Mouse (Mus musculus): ENCODE results near the gene Mxi1. TPM values are rescaled to one million over a fixed set of nuclear protein-coding genes. Genes with fewer than 3 reads are reported as not detected.
A peak's percentile ranks its signal among the peaks of the same experiment; 100 is the strongest.

Mxi1 gene
- polyA plus RNA-seq, 1 experiment, result 41.7 TPM

GRCm38 (mm10) chr19:53303382-53303781, 6.9 kb upstream of the Mxi1 start:
- no peak for DNase-seq
- H3K27me3 ChIP-seq (replicated peaks; ENCODE audit: control insufficient read depth, insufficient read depth, low read length), result no peaks in the 10 kb centered on the region
- H3K36me3 ChIP-seq (ENCODE audit: control insufficient read depth, insufficient read depth, low read length), result no peaks in the 10 kb centered on the region
- H3K27ac ChIP-seq (ENCODE audit: insufficient read depth, low read depth, low read length), result no peak overlapping the region
- no peak overlapping the region for H3K4me3 ChIP-seq (ENCODE audit: insufficient read depth, low read depth, low read length)
- no peaks in the 10 kb centered on the region for H3K4me1 ChIP-seq (ENCODE audit: control insufficient read depth, insufficient read depth, low read length)
- TF ChIP-seq POLR2A (IDR thresholded peaks at IDR 0.05; ENCODE audit: low read depth, low read length) (no peak), CTCF (conservative IDR thresholded peaks at IDR 0.05; ENCODE audit: insufficient read depth, insufficient read length, low read depth, low read length) (no peak)
- WGBS, result 94% methylated on average over 7 of the region's 7 CpGs

- WGBS, result 75% methylated on average over 8 of the region's 8 CpGs
- H3K4me3 ChIP-seq (ENCODE audit: insufficient read depth, low read depth, low read length), result no peak overlapping the region
- H3K4me1 ChIP-seq (ENCODE audit: control insufficient read depth, insufficient read depth, low read length), result no peaks in the 10 kb centered on the region
- H3K36me3 ChIP-seq (ENCODE audit: control insufficient read depth, insufficient read depth, low read length), result no peaks in the 10 kb centered on the region
- TF ChIP-seq POLR2A (IDR thresholded peaks at IDR 0.05; ENCODE audit: low read depth, low read length), result no peak
- no peak for TF ChIP-seq CTCF (conservative IDR thresholded peaks at IDR 0.05; ENCODE audit: insufficient read depth, insufficient read length, low read depth, low read length)
- H3K27me3 ChIP-seq (replicated peaks; ENCODE audit: control insufficient read depth, insufficient read depth, low read length), result no peaks in the 10 kb centered on the region
- DNase-seq, result peak; percentile 50
- H3K27ac ChIP-seq (ENCODE audit: insufficient read depth, low read depth, low read length), result no peak overlapping the region
These were observed 4.7 kb upstream of the Mxi1 start for GRCm38 (mm10) chr19:53305621-53306020.

- TF ChIP-seq POLR2A (IDR thresholded peaks at IDR 0.05; ENCODE audit: low read depth, low read length), result no peak
- no peak for TF ChIP-seq CTCF (conservative IDR thresholded peaks at IDR 0.05; ENCODE audit: insufficient read depth, insufficient read length, low read depth, low read length)
- Histone ChIP-seq H3K27me3 (replicated peaks; ENCODE audit: control insufficient read depth, insufficient read depth, low read length) (no peaks in the 10 kb centered on the region), H3K4me3 (ENCODE audit: insufficient read depth, low read depth, low read length) (no peak overlapping the region), H3K36me3 (ENCODE audit: control insufficient read depth, insufficient read depth, low read length) (no peaks in the 10 kb centered on the region), H3K27ac (ENCODE audit: insufficient read depth, low read depth, low read length) (no peak overlapping the region), H3K4me1 (ENCODE audit: control insufficient read depth, insufficient read depth, low read length) (no peaks in the 10 kb centered on the region)
- no peak for DNase-seq
- 58% methylated on average over 11 of the region's 11 CpGs for whole genome bisulfite sequencing
These were observed 3.6 kb upstream of the Mxi1 start for GRCm38 (mm10) chr19:53306706-53307105.

GRCm38 (mm10) chr19:53307219-53307618, 3.1 kb upstream of the Mxi1 start:
- Histone ChIP-seq H3K27me3 (replicated peaks; ENCODE audit: control insufficient read depth, insufficient read depth, low read length) (no peaks in the 10 kb centered on the region), H3K4me3 (ENCODE audit: insufficient read depth, low read depth, low read length) (no peak overlapping the region), H3K36me3 (ENCODE audit: control insufficient read depth, insufficient read depth, low read length) (no peaks in the 10 kb centered on the region), H3K27ac (ENCODE audit: insufficient read depth, low read depth, low read length) (no peak overlapping the region), H3K4me1 (ENCODE audit: control insufficient read depth, insufficient read depth, low read length) (no peaks in the 10 kb centered on the region)
- WGBS, result 65% methylated on average over 6 of the region's 6 CpGs
- no peak for DNase-seq
- TF ChIP-seq CTCF (conservative IDR thresholded peaks at IDR 0.05; ENCODE audit: insufficient read depth, insufficient read length, low read depth, low read length), result no peak
- no peak for TF ChIP-seq POLR2A (IDR thresholded peaks at IDR 0.05; ENCODE audit: low read depth, low read length)

GRCm38 (mm10) chr19:53309631-53310030, 687 bp upstream of the Mxi1 start:
- H3K27ac ChIP-seq (ENCODE audit: insufficient read depth, low read depth, low read length), result no peak overlapping the region
- H3K4me3 ChIP-seq (ENCODE audit: insufficient read depth, low read depth, low read length), result no peak overlapping the region
- H3K36me3 ChIP-seq (ENCODE audit: control insufficient read depth, insufficient read depth, low read length), result no peaks in the 10 kb centered on the region
- DNase-seq, result no peak
- 64% methylated on average over 4 of the region's 4 CpGs for WGBS
- TF ChIP-seq CTCF (conservative IDR thresholded peaks at IDR 0.05; ENCODE audit: insufficient read depth, insufficient read length, low read depth, low read length), result no peak
- no peak for TF ChIP-seq POLR2A (IDR thresholded peaks at IDR 0.05; ENCODE audit: low read depth, low read length)
- no peaks in the 10 kb centered on the region for H3K4me1 ChIP-seq (ENCODE audit: control insufficient read depth, insufficient read depth, low read length)
- no peaks in the 10 kb centered on the region for H3K27me3 ChIP-seq (replicated peaks; ENCODE audit: control insufficient read depth, insufficient read depth, low read length)

GRCm38 (mm10) chr19:53310771-53311523, 629 bp downstream of the Mxi1 start:
- WGBS, result under 1% methylated on average over 48 of the region's 48 CpGs
- TF ChIP-seq CTCF (conservative IDR thresholded peaks at IDR 0.05; ENCODE audit: insufficient read depth, insufficient read length, low read depth, low read length) (no peak), POLR2A (IDR thresholded peaks at IDR 0.05; ENCODE audit: low read depth, low read length) (no peak)

GRCm38 (mm10) chr19:53311524-53312335, 1.4 kb downstream of the Mxi1 start:
- no peaks in the 10 kb centered on the region for H3K4me1 ChIP-seq (ENCODE audit: control insufficient read depth, insufficient read depth, low read length)
- H3K27ac ChIP-seq (ENCODE audit: insufficient read depth, low read depth, low read length), result peak overlapping the region; percentile 90; the same call in 1 of the 2 replicates
- WGBS, result under 1% methylated on average over 35 of the region's 37 CpGs
- no peaks in the 10 kb centered on the region for H3K36me3 ChIP-seq (ENCODE audit: control insufficient read depth, insufficient read depth, low read length)
- no peak for TF ChIP-seq CTCF (conservative IDR thresholded peaks at IDR 0.05; ENCODE audit: insufficient read depth, insufficient read length, low read depth, low read length)
- H3K27me3 ChIP-seq (replicated peaks; ENCODE audit: control insufficient read depth, insufficient read depth, low read length), result no peaks in the 10 kb centered on the region
- DNase-seq, result peak; percentile 35
- H3K4me3 ChIP-seq (ENCODE audit: insufficient read depth, low read depth, low read length), result peak overlapping the region; percentile 82

More at GRCm38 (mm10) chr19:53310771-53311523, 629 bp downstream of the Mxi1 start:
- peak; percentile 51 for DNase-seq
- Histone ChIP-seq H3K27ac (ENCODE audit: insufficient read depth, low read depth, low read length) (peak overlapping the region; percentile 82), H3K36me3 (ENCODE audit: control insufficient read depth, insufficient read depth, low read length) (no peaks in the 10 kb centered on the region), H3K4me1 (ENCODE audit: control insufficient read depth, insufficient read depth, low read length) (no peaks in the 10 kb centered on the region), H3K4me3 (ENCODE audit: insufficient read depth, low read depth, low read length) (peak overlapping the region; percentile 82), H3K27me3 (replicated peaks; ENCODE audit: control insufficient read depth, insufficient read depth, low read length) (no peaks in the 10 kb centered on the region)

All from kidney, adult 2 months (tissue).